Mouse (Mus musculus): ENCODE data around the gene Hrk.

The Hrk gene

DNA sequence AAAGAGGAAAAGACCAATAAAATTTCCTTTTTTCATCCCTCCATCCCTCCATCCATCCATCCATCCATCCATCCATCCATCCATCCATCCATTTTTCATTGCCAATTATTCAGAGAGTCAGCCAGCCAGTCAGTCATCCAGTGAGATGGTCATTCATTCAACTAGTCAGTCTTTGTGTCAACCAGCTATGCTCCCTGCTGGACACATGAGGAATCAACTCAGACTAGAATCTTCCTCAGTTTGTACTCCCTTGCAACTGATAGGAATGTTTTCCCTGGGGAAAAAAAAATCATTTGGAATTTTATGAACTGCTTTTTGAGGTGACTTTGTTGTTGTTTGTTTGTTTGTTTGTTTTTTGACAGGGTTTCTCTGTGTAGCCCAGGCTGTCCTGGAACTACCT lies 1.0 kb downstream of the Hrk start:
- ATAC-seq (ENCODE audit: low TSS enrichment) = no peak

DNA sequence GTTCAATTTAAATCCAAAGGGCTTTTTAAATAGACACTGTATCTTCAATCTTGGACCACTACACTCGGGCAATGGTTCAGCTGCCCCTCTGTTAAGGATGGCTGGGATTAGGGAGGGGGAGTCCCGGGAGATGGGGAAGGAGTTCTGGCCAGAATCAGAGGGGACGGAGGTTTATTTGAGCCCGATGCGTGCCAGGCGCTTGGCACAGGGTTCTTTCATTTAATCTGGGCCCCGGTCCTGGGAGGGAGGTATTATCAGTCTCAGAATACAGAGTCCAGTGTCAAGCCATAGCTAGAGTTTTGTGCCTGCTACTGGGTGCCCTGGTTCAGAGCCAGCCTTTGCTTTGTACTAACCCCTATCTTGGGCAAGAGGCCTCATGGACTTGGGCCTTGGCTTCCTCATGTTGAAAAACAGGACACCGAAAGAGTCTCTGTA lies 3.1 kb downstream of the Hrk start:
- ATAC-seq (ENCODE audit: low TSS enrichment) = no peak

DNA sequence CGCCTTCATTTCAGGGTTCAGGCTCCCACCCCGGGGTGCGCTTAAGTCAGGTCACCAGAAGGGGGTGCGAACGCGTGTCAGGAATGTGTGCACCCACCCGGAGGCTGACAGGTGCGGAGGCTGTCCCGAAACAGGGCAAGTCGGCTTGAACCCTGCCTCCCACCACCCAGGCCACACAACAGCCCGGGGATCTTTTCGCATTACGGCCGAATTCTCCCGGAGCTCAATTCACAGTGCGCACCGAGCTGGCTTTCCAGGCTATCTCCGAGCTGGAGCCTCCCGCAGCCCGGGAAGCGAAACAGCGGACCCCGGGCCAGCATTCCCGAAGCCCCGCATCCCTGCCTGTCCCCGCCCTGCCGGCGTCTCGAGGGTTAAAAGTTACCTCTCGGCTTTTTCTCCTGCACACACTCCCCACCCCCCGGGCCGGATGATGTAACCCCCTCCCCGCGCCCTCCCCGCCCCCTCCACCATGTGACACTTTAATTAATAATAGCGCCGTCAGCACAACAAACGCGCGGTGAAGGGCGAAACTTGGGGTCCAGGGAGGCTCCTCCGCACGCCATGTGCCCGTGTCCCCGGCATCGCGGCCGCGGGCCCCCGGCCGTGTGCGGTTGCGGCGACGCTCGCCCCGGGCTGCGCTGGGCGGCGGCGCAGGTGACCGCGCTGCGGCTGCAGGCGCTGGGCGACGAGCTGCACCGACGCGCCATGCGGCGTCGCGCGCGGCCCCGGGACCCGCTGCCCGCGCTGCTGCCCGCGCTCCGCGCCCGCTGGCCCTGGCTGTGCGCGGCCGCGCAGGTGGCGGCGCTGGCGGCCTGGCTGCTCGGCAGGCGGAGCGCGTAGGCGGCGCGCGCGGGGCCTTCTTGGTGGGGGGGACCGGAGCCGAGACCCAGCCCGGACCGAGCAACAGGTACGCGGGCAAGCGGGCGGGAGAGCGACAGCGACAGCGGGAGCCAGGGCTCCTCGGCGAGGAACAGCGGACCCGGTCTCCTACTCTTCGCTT lies 5.1 kb downstream of the Hrk start:
- no peak for ATAC-seq (ENCODE audit: low TSS enrichment)

DNA sequence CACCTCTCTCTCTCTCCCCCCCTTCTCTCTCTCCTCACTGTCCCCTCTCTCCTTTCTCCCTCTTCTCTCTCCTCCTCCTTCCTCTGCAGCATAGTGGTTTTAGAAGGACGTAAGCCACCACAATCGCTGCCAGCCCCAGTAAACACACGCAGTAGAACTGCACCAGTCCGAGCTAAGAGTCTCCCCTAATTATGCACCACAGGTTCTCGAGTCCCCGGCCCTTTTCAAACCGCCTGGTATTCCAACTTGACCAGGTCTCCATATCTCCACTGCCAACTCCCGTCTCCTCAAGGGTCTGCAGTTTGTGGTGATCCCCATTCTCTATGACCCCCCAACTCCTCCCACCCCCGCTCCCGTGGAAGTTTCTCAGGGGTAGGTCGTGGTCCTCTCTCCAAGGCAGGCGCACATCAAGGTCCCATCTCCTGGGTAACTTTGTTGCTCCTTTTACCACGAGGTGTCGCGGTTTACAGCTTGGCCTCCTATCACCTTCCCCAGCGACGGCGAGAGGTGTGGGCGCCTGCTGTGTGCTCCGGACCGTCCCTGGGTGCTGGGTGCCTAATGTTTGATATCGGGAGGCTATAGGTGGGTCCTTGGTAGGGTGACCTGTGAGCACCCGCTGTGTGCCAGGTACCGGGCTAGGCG lies 6.6 kb downstream of the Hrk start:
- ATAC-seq (ENCODE audit: low TSS enrichment) = no peak

DNA sequence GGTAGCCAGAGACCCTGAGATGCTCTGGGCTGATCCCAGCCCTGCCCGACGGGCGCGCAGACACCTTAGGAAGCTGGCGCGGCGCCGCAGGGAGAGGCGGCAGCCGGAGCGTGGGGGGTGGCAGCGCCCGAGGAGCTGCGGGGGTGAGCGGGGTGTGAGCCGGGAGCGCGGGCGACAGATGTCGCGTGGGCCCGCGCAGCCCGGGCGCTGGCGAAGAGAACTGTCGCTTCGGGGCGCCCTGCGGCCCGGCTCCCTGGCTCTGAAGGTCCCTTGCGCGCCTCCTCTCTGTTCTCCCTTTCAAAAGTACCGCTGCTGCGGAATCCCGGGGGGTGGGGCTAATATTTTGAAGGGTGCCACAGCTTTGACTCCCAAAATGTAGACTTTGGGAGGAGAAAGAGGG lies 7.2 kb downstream of the Hrk start:
- peak; percentile 54 for ATAC-seq (ENCODE audit: low TSS enrichment)

DNA sequence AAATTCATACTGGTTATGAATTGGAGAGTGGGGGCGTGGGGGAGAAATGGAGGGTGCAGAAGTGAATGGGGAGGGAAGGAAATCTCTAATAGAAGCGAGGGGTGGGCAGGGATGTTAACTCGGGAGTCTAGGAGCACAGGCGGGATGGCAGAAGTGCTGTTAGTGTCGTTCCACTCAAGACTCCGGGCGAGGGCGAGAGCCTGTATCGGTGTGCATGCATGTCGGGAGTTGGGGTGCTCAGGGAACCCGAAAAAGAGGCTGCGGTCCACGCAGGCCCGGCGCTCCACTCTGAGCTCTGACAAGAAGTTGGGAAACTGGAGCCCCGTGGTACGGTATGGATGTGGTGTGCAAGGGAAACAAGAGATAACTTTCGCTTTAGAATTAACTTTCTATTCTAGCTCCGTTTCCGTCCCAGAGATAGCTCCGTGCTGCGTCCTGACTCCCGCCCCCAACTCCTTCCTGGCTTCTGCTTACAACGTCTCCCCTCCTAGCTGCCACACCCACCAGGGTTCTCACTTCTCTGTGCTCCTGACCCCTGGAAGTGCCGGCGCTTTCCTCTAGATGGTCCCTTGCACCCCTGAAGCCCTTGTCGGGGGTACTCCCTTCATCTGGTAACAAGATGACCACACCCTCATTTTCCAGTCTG lies 7.8 kb downstream of the Hrk start:
- ATAC-seq (ENCODE audit: low TSS enrichment) = peak; percentile 32; the same call in 1 of the 2 replicates

DNA sequence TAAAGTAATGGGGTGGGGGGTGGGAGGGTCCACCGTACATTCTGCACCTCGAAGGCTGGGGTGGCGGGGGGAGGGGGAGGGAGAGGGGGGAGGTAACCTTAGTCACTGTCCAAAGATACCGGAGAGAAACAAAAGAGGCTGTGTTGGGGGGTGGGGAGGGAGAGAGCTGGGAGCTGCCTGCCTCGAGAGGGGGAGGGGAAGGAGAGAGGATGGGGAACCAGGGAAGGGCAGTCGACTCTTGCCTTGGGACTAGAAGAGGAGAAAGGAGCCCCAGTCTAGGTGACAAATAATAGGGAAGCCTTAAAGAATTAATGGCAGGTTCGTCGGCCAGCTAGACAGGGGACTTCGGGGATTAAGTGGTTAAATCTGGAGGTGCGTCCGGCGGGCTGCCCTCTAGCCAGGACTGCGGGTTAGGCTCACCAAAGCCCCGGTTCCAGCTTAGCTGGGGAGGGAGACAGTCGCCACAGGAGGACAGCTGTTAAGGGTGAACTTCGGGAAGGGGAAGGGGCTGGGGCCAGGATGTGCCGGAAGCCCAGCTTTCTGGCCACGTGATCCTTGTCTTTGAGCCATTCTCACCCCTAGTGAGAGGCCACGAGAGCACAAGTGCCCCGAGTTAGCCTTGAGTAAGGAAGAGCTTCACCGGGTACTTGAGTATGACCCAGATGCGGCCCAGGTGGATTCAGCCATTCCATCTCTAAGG lies 10.0 kb downstream of the Hrk start:
- no peak for ATAC-seq (ENCODE audit: low TSS enrichment)

DNA sequence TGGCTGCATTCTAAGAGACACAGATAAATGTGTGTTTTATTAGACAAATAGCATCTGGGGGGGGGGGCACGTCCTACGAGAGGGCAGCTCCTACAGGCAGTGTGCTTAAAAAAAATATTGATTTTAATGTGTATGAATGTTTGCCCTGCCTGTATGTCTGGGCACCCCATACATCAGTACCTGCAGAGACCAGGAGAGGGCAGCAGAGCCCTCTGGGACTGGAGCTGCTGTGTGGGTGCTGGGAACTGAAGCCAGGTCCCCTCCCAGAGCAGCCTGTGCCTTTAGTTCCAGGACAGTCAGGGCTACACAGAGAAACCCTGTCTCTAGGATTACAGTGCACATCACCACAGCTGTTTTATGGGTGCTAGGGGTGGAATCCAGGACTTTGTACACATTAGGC lies 10.7 kb downstream of the Hrk start:
- ATAC-seq (ENCODE audit: low TSS enrichment) = no peak

DNA sequence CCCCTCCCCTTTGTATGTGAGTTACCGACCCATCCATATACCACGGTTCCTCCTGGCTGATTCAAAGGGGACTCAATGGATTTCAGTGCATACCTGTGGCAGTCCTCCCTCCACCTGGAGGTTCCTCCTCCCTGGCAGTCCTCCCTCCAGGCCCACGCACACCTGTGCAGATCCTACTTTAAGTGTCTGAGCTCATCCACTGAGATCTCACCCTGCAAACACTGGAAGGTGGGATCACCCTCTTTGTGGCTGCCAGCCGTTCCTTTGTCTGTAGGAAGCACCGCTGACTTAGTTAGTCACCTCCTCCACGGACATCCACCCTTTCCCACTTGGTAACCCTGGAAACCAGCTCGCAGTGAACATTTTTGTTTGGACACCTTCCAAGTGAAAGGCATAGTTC lies 13.2 kb downstream of the Hrk start:
- ATAC-seq (ENCODE audit: low TSS enrichment) = 0 out of 2 replicates have a peak, but pooled peaks have one; percentile 31

DNA sequence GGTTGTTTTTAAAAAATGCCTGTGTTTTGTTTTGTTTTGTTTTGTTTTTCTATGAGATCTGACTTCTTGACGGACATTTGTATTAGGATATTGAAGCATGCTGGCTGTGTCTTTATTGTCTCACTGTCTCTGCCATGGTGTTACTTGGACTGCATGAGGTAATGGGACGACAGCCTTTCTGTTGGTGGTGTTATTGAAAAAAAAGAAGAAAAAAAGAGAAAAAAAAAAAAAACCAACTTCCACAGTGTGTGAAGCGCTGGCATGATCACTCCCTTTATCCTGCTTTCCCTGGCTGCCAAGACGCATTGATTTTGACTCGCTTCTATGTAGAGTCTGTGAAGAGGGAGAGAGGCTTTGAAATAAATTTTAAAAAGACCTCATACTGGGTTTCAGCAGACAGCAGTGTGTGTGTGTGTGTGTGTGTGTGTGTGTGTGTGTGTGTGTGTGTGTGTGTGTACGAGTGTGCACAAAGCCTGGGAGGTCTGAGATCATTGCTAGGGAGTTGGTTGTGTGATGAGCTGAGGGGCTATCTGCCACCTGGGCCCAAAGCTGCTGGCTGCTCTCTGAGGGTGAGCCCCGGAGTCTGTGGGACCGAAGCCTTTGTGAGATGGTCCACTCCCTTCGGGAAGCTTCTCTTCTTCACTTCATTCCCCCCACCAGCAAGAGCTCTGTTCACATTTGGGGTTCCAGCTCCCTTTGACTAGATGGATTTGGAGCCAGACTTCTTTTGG lies 22.6 kb downstream of the Hrk start:
- ATAC-seq (ENCODE audit: low TSS enrichment) = no peak

DNA sequence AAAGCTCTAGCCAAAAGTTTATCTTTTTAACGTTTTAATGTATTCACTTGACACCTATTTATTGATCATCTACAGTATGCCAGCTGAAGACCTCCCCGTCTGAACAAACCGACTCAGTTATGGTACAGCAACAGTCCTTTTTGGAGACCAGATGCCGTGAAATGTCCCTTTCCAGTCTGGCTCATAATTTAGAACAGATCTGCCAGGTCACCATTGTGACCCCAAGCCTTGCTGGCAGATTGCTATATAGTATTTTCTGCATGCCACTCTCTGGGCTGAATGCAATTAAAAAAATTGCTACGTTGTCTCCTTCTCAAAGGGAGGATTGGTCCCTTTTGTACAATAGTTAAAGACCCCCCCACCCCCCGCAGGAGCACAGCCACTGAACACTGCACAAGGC lies 23.9 kb downstream of the Hrk start:
- no peak for ATAC-seq (ENCODE audit: low TSS enrichment)

DNA sequence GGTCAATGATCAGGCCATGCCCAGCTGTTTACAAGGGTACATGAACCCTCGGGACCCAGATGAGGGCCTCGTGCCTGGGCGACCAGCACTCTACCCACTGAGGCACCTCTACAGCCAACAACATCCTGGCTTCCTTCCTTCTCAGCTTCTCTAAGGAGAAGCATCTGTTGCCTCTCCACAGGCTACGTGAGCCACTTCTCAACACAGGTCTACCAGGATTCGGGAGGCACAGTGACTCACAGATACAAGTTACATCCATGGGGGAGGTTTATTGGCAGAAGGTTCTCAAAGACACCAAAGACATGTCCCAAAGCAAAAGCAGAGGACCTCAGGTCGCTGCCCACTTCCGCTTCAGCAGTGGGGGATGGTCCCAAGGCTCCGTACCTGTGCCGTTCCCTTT lies 26.0 kb downstream of the Hrk start:
- peak; percentile 58 for ATAC-seq (ENCODE audit: low TSS enrichment)

DNA sequence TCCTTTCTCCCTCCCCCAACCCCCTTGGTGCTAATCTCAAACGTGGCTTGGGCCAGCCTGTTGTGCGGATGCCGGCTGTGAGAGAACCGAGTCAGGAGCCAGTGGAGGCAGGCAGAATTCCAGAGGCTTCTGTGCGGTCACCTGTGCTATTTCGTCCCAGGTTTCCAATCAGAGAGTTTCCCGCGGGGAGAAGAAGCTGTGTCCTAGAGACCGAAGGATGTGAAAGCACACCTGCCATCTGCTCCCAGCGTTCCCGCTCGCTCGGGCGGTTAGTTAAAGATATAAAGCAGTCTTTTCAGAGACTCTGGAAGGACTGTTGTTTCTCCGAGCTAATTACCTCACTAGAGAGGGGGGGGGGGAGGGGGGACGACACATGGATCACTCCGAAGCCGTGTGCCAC lies 27.8 kb downstream of the Hrk start:
- no peak for ATAC-seq (ENCODE audit: low TSS enrichment)

DNA sequence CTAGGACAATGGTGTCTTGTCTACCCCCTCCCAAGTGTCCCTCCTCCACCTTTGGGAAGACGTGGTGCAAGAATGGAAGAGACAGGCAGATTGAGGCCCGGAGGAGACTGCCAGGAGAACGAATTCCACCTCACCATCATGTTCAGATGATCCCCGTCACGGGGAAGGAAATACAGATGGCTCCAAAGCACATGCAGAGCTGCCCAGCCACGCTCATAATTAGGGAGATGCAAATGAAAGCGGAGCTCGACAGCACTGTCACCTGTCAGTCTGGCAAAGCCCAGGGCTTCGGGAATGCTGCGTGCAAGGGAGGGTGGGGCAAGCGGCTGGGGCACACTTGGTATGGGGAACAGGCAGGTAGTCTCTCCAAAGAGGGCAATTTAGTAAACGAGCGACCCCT lies 33.0 kb downstream of the Hrk start:
- no peak for ATAC-seq (ENCODE audit: low TSS enrichment)

DNA sequence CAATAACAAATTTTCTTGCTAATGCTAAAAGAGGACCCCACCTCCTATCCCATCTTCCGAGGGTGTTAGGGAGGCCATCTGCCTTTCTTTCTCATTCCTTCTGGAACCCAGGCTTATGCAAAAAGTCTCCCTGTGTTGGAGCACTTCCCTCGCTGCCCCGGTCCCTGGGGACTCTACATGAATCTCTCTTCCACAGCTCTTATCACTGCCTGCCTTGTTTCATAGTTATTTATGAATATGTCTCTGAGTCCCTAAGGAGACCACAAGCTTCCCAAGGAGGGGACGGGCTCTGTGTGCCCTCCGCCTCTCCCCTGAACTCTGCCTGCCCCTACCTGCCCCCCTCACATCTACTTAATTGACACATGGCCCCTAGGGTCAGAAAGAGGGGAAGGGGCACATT lies 35.2 kb downstream of the Hrk start:
- ATAC-seq (ENCODE audit: low TSS enrichment) = no peak

DNA sequence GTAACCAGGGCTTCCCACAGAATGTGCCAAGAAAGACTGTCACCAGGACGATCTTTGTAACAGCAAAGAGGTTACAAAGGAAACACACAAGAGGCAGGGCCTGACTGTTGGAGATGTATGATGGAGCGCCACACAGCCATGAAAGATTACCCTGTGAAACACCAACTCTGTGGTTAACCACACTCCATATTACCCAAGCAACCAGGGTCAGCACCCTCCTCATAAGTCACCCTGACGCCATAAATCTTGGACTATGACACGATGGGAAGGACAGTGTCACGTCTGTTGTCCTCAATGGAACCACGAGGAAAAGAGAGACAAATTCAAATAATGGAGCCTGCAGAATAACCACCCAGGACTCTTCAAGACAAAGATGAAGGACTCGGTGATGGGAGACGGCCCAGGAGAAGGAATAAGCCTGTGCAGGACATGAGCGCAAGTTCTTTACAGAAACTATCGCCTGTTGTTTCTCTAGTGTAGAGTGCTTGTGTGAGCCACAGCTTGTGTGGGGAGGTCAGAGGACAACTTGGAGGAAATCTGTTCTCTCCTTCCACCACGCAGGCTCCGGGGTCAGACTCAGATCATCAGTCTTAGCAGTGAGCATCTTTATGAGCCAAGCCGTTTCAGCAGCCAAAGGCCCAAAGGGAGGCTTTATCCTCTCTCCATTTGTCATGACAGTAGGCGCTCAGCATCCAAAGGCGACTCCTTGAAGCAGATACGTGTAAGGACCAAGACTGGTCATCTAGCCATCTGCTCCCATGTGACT lies 40.4 kb downstream of the Hrk start:
- ATAC-seq (ENCODE audit: low TSS enrichment) = no peak

DNA sequence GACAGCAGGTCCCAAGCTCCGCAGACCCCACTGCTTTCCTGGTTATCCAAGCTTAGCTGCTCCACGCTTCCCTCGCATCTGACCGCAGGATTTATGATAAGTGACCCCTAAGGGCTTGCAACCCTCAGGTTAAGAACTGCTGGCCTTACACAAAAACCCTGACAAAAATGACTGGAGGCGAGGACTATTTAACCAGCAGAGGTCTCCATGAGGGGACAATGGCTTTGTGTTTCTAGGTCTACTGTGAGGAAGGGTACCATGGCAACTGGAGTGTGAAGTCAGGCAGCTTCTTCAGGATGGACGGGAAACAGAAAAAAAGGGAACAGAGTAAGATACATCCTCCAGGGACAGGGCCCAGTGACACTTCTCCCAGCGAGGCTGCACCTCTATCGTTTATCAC lies 41.4 kb downstream of the Hrk start:
- ATAC-seq (ENCODE audit: low TSS enrichment) = no peak

DNA sequence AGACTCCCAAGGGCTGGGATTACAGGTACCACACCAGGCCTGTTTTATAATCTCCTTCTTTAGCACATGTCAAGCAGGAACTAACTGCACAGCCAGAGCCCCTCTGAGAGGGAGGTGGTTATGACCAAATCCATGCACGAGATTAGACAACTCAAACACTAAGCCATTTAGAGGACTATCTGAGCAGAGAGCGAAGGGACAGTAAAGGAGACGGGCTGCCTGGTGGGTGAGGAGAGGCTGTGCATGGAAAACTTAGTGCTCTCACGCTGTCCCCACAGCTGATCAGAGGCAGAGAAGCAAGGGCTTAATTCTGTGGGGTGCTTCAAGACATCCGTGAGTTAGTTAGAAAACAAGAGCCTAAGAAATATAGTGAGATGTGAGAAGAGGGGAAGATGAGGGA lies 49.6 kb downstream of the Hrk start:
- peak; percentile 53 for ATAC-seq (ENCODE audit: low TSS enrichment)

DNA sequence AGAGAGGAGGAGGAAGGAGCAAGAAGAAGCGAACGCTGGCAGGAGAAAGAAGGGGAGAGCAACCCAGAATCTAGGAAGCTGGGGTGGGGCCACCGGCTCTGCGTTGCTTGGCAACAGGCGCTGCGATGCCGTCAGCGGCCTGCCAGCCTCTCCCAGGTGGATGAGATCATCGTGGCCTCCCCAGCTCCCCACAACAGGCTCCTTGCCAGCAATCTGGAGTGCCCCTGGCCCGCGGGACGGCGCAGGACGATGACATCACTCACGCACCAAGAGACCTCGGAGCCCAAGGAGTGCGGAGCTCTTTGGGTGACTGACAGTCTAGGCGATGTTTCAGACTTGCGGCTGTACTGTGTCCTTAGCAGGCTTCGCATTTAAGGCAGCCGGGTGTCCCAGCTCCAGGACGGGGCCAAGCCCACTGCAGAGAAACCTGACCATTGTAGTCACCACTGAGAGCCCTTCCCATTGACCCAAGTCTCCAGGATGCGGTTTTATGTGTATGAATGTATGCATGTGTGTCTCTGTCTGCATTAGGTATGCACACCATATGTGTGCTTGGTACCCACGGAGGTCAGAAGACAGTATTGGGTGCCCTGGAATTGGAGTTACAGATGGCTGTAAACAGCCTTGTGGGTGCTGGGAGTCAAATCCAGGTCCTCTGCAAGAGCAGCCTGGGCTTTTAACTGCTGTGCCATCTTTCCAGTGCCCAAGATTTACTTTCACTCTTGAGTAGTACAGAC lies 50.1 kb downstream of the Hrk start:
- peak; percentile 94 for ATAC-seq (ENCODE audit: low TSS enrichment)

DNA sequence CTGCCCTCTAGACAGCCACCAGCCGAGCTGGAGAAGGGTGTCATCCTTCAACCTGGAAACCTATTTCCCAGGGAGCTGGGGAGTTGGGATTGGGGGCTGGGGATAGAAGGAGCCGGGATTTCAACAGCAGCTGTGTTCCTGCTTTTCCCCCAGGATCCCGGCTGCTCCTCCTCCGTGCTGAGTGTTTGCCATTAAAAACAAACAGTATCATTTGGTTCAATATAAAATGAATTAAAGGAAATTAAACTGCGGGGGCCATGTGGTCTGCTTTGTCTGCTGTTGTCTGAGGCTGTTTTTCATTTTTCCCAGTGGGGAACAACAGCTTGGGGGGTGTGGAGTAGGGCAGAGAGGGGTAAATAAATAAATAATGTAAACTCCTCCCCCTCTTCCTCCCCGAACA lies 53.0 kb downstream of the Hrk start:
- ATAC-seq (ENCODE audit: low TSS enrichment) = no peak

Measured in frontal cortex, adult (tissue).